Mouse (Mus musculus): ENCODE measurements at regions not wholly inside any gene's neighbourhood (a gene's known extent, or its start where the extent isn't known, plus 50 kb on each side); places are given as distances from the start of the nearest gene placed in this dataset.

DNA sequence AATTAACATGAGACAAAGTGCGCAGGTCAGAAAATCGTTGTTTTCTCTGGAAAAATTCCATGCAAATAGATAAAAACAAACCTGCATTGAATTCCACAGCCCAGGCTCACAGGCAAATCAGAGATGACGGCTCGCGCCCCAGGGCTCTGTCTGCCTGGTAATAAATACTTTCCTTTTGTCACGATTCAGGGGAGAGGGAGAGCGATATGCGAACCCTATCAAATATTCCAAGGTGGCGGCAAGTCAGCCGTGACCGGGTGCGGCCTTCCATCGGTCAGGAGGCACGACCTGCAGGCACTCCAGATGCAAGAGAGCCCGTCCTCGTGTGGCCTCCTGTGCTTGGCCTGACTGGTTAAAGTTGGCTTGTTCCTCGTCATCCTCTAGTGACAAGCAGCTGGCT is 94.5 kb upstream of the Gsc start:
- no peak for DNase-seq (ENCODE audit: low spot score)

DNA sequence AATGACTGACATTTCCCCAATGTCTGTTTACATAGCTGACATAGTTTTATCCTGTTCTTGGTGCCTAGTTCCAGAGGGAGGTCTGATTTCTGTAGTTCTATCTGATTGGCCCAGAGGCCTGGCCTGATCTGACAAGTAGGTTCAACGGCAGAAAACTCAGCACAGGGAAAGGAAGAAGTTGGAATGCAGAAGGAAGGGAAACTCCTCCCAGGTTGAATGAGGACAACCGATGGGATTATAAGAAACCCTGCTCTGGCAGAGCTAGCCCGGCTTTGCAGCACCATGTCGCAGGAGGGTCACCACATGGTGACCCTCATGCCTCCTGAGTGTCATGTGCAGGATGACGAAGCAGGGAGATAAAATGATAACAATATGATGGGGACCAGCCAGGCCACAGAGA is 89.8 kb upstream of the Gsc start:
- DNase-seq (ENCODE audit: low spot score): no peak

DNA sequence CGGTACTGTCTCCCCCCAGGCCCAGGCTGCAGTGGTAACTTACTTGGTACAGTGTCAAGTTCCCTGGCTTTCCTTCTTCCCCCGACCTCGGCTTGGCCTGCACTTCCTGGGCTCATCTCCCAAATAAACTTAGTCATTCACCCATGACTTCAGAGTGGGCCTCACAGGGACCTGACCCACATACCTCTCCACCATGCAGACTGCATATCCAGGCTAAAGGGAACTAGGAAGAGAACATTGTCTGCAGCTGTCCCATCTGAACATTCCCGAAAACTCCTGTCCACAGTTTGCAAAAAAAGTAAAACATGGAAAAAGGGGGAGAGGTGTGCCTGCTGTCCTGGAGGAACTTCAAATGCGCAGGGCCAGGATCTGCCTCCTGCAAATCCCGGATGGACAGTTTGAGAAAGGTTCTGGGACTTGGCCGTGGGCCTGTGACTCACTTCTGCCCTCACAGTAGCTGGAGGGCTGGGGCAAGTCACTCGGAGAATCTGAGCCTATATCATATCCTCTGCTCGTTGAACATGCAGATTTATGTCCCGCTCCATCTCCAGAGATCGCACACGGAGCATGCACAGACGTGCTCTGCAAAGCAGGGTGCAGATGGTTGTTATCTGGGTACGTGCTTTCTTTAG is 87.9 kb upstream of the Gsc start:
- peak; percentile 37 for DNase-seq (ENCODE audit: low spot score)

DNA sequence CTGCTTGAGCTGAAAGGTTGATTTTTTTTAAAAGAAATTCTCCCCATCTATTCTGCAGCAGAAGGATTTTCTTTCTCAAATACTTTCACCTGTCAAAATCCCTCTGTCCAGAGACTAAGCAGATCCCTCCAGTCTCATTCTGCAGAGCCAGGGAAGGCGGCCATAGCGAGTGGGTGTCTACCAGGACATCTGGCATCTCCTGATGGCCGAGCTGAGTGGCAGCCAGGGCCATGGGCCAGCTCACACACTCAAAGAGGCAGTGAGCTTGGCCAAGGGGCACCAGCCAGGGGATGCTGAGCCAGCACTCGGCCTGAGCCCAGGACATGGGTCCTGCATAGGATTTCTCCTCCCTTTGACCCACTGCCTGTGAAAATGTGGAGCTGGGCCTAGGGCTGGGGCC is 84.6 kb upstream of the Gsc start:
- DNase-seq (ENCODE audit: low spot score): peak; percentile 81

DNA sequence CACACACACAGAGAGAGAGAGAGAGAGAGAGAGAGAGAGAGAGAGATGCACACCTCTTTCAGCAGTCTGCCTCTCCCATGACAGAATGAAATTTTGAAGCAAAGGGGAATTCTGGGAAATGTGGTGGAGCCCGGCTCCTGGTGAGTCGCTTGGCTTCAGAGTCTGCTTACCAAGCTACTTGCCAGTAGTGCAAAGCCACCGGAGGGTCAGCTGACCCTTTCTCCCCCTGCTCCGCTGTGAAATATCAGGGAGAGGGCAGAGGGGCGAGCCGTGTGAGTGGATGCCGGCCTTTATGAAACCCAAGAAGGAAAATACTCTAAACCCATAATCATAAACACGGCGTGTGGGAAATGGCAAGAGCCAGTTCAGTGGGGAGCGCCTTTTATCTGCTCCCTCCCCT is 84.2 kb upstream of the Gsc start:
- DNase-seq (ENCODE audit: low spot score): no peak

DNA sequence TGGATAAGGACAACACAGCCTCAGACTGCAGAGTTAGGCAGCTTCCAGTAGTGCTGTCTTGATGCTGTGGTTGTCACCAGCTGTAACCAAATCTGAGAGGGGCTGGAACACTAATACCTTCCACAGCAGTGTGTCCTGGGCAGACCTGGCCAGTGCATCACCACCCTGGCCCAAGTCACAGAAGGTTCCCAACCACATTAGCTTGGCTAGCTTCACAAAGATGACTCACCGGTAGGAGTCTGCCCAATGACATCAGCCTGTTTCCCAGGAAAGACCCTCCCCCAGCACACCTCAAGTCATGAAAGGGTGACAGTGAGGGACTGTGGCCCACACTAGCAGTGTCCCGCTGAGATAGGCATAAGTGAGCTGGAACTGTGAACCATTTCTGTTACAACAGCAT is 75.5 kb upstream of the Gsc start:
- peak; percentile 14 for DNase-seq (ENCODE audit: low spot score)

DNA sequence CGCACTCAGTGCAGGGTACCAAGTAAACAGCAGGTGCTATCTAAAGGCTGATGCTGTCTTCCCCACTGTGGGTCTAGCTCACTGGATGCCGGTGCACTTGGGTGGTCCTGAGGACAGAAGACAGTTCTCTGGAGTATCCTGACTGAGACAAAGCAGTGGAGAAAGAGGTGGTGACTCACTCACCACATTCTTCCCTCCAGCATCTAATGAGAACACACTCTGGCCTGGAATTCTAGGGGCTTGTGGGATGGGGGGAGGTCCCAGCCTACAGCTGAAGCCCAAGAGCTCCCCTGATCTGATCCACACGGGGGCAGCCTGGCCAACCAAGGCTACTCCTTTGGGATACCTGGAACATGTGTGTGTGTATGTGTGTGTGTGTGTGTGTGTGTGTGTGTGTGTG is 74.4 kb upstream of the Gsc start:
- no peak for DNase-seq (ENCODE audit: low spot score)

DNA sequence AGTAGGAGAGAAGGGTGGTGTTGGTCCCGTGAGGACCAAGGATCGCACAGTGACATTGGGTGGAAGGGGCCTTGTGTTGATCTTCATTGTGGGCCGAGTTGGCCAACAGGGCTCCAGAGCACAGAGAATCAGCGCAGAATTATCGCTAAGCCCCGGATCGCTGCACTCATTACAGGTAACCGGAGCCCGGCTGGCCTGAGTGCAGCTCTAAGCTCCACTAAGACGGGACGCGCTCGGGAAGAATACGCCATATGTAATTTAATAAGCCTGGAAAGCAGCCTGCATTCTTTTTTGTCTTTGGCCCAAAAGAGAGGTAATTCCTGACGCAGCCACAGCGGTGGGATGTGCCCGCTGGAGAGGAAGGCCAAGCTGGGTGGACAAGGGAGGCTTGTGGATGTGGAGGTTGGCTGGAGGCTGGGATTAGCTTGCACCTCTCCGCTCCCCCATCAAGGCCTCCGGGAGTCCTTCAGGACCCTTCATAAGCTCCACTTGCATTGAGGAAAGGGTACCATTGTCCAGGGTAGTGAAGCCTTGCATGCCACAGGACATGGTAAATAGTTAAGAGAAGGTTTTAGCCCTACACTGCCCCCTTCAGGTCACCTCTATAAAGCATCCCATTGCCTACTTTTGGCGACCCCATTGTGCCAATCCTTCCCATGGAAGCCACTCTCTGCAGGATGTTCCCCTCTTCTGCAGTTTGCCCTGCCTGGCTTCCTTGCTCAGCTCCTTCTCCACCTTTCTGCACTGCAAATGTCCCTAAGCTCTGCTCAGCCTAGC is 73.1 kb upstream of the Gsc start:
- peak; percentile 16 for DNase-seq (ENCODE audit: low spot score)

DNA sequence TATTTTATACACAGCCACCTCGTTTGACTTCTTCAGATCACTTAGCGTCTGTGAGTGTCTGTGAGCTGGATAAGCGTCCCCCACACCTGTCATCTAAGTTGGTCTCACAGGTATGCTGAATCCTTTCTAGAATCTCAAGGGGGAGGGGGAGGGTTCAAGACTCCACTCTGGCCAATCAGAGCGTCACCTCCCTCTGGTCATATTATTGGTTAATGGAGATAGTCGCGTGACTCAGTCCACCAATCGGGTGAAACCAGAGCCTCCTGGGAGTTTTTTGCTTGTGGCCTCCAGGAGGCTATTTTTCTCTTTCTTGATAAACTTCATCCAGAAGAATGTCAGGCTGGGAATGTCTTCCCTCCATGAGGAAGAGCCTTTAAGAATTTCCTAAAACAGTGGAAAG is 66.8 kb upstream of the Gsc start:
- DNase-seq (ENCODE audit: low spot score): no peak

DNA sequence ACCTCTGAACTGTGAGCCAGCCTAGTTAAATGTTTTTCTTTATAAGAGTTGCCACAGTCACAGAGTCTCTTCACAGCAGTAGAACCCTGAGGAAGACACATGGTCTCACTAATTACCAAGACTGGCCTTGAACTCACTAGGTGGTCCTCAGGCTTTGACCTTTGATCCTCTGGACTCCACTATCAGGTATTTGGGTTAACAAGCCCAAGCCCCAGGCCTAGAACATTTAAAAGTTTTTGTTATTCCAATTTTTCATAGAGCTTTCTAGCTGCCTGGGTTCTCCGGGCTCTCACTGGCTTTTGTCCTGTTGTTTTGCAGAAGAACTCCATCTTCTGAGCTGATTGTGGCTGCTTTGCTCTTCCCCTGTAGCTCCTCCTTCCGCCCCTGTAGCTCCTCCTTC is 65.3 kb upstream of the Gsc start:
- DNase-seq (ENCODE audit: low spot score): no peak

DNA sequence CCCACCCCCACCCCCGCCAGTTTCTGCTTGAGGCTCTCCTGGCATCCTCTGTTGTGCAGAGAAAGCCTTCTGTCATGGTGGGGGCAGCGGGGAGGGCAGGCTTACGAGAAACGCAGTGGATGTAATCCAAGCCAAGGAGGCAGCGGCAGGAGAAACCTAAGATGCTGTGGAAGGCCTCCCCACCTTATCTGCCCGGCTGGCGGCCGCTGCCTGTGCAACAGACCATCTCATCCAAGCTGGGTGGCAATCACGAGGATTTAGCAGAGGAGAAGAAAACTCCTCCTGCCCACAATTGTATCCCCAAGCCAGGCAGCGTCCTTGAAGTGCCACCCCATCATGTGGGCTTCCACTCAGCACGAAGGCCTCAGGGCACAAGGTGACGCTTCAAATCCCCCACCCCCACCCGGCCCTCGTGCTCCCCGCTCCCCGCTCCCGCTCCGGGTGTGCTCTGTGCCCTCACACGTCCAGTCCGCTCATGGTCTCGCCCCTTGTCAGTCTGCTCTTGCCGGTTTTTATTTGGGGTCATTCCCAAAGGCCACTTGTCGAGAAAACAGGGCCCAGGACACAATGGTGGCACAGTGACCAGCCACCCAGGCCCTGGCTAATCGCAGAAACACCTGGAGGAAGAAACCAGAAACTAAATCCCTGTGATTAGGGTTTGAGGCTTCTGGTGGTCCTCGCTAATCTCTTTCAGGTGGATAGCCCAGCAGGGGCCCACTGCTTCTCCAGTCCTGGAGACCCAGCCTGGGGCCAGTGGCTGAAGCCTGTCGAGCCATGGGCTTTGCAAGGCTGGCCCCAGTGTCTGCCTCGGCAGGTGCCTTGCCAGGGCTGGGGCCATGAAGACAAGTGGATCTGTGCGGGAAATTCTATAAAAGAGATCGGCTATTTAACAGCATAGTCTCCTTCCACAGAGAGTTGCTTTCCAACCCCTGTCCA is 58.6 kb upstream of the Gsc start:
- no peak for DNase-seq (ENCODE audit: low spot score)

DNA sequence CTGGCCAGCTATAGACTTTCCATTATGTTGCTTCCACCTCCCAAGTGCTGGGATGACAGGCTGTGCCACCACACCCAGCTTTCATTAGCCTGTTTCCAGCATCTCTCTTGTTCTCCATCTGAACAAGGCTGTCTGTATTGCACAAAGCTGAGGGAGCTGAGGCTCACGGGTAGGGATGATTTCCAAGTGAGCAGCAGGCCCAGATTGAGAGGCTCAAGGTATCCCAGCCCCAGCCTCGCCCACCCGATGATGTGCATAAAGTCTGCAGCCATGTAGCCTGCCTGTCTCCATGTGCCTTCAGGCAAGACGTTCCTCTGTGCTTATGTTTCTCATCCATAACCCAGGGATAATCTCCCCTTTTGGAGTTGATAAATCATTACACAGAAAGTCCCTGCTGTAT is 57.5 kb upstream of the Gsc start:
- DNase-seq (ENCODE audit: low spot score): no peak
